Mouse (Mus musculus) kidney, adult 9 months (tissue): ENCODE data around the gene Zfp811.
A peak's percentile ranks its signal among the peaks of the same experiment; 100 is the strongest.
"Not testable (repeated sequence)": the region's sequence is repeated elsewhere in the genome, so short reads cannot be mapped to it uniquely, and the experiment has no call there.

Experiments
- DNase-seq: peaks from one replicate; pipeline ENCODE4 v3.0.0; 2022

Gene Zfp811

GRCm38 (mm10) chr17:32809544-32810374, at the start of gene Zfp811:
Gene Zfp811 (minus strand): TSS chr17:32809931.
- DNase-seq: no peak

- not testable (repeated sequence) for DNase-seq
Measured at GRCm38 (mm10) chr17:32856713-32857112, 47.0 kb upstream of the Zfp811 start.

- no peak for DNase-seq
Measured at GRCm38 (mm10) chr17:32851581-32851980, 41.9 kb upstream of the Zfp811 start.

GRCm38 (mm10) chr17:32841388-32841787, 31.7 kb upstream of the Zfp811 start:
- no peak for DNase-seq

- no peak for DNase-seq
Measured at GRCm38 (mm10) chr17:32839083-32839802, 29.5 kb upstream of the Zfp811 start.

GRCm38 (mm10) chr17:32830418-32830782, 20.7 kb upstream of the Zfp811 start:
- no peak for DNase-seq

- peak; percentile 86 for DNase-seq
Measured at GRCm38 (mm10) chr17:32829540-32830417, 20.0 kb upstream of the Zfp811 start, which contains the start of gene Zfp799. Gene Zfp799 (minus strand): TSS chr17:32830261.

GRCm38 (mm10) chr17:32816074-32816784, 6.5 kb upstream of the Zfp811 start:
- DNase-seq: no peak

GRCm38 (mm10) chr17:32814136-32814535, 4.4 kb upstream of the Zfp811 start:
- DNase-seq: peak; percentile 65

- DNase-seq: no peak
Measured at GRCm38 (mm10) chr17:32810648-32811047, 917 bp upstream of the Zfp811 start.

- no peak for DNase-seq
Measured at GRCm38 (mm10) chr17:32808921-32809320, 810 bp downstream of the Zfp811 start.

GRCm38 (mm10) chr17:32789244-32789643, 20.5 kb downstream of the Zfp811 start:
- no peak for DNase-seq

GRCm38 (mm10) chr17:32788576-32788975, 21.2 kb downstream of the Zfp811 start:
- DNase-seq: no peak

GRCm38 (mm10) chr17:32788094-32788559, 21.6 kb downstream of the Zfp811 start, which contains the start of gene Zfp871:
Gene Zfp871 (minus strand): TSS chr17:32788287.
- DNase-seq: peak; percentile 95

- DNase-seq: peak; percentile 81
Measured at GRCm38 (mm10) chr17:32787436-32788093, 22.2 kb downstream of the Zfp811 start.

- peak; percentile 28 for DNase-seq
Measured at GRCm38 (mm10) chr17:32786944-32787343, 22.8 kb downstream of the Zfp811 start.

GRCm38 (mm10) chr17:32785656-32786055, 24.1 kb downstream of the Zfp811 start:
- no peak for DNase-seq

GRCm38 (mm10) chr17:32777564-32777963, 32.2 kb downstream of the Zfp811 start:
- DNase-seq: no peak

GRCm38 (mm10) chr17:32771213-32771612, 38.5 kb downstream of the Zfp811 start:
- DNase-seq: peak; percentile 32

- no peak for DNase-seq
Measured at GRCm38 (mm10) chr17:32766422-32766821, 43.3 kb downstream of the Zfp811 start.

- DNase-seq: no peak
Measured at GRCm38 (mm10) chr17:32757331-32757730, 52.4 kb downstream of the Zfp811 start.
